Mouse (Mus musculus) R1 (cell line): ENCODE results near the gene Slc13a3.

Experiments used
- DNase-seq: peaks from one replicate; pipeline ENCODE4 v3.0.0-alpha.2; 2018; ENCODE audit warnings: low read depth, low spot score

Slc13a3 gene

DNA sequence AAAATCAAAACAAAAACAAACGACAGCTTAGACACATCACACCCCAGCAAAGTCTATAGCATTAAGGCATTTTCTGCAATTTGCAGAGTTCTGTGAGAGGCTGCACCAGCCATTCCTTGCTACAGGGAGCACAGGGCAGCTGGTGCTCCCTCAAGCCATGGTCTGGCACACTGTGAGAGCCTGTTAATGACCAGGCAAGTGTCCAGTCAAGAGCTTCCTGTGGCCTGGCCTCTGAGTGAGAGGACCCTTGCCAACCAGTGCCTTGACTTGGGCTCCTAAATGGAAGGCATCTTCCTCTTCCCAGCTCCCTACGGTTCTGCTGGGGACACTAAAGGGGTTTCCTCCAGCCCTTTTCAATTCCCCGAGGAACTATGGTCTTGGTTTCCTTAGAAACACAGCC, 59.1 kb downstream of the Slc13a3 start:
- DNase-seq: no peak

DNA sequence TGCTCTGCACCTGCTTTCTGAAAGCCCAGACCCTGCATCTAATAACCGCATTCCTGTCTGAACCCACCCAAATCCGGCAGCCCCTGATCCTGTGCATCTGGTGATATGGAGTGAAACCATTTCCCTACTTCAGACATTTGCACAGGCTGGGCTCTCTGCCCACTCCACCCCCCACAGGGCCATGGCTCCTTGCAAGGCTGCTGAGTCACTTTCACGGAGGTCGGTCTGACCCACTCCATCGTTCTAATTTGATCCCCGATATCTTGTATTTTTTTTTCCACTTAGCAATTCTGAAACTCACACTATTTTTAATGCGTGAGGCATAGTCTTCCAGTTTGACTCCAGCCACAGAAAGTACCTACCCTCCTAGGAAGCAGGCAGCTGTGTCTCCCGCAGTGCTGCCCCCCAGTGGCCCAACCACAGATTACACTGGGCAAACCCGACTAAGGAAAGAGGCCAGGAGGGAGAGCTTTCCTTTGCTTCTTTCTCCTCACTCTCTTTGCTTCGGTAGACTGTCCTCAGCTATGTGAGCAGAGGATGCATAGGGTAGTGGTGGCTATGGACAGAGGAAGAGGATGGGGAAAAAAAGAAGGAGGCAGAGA, 65.2 kb downstream of the Slc13a3 start:
- peak; percentile 62 for DNase-seq

DNA sequence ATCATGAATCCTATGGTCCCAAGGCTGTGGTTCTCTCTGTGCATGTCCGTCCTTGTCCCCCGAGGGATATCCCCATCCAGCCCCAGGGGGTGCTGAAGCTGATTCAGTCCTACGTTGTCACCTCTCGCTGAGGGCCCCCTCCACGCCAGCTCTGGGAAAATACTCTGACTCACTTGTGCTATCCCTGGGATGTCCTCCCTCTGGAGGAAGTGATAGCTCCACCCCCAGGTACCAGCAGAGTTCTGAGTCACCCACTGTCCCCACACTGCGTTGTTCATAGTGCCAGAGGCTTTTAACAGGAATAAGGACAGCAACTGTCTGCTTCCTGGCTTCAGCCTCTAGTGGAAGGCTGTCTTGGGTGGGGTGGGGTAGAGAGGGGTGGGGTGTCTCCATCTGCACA, 67.7 kb downstream of the Slc13a3 start:
- no peak for DNase-seq

DNA sequence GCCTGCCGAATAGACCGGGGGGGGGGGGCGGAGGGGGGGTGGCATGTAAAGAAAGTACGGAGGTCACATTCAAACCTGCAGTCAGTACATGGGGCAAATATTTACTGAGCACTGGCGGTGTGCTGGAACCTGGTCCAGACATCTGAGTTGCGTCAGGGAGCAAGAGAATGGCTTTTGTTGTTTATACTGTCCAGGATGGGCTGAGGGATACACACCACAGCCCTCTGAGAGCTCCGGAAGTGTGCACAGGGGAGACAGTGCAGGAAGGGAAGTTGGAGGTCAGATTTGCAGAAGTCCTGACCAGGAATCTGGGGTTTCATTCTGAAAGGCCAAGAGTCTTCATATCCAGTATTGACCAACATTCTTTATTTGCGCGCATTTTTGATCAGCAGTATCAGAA, 68.1 kb downstream of the Slc13a3 start:
- no peak for DNase-seq

DNA sequence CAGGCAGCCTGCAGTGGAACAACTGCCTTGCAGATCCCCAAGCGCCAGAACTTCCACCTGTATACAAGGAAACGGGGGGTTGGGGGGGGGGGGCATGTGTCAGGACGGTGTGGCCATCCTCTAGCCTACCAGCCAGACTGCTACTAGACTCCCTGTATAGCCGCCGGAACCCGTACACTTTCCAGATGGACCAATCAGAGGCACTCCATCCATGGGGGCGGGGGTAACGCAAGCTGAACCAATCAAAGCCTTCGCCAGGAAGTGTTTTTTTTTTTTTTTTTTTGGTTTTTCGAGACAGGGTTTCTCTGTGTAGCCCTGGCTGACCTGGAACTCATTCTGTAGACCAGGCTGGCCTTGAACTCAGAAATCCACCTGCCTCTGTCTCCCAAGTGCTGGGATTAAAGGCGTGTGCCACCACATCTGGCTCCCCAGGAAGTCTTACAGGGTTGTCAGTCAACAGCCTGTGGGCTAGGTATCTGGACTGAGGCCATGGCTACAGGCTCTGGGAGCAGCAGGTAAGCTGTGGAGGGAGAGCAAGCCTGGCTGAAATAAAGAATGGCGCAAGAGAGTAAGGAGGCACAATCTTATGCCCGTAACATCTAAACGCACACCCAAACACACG, 74.8 kb downstream of the Slc13a3 start:
- peak; percentile 89 for DNase-seq

DNA sequence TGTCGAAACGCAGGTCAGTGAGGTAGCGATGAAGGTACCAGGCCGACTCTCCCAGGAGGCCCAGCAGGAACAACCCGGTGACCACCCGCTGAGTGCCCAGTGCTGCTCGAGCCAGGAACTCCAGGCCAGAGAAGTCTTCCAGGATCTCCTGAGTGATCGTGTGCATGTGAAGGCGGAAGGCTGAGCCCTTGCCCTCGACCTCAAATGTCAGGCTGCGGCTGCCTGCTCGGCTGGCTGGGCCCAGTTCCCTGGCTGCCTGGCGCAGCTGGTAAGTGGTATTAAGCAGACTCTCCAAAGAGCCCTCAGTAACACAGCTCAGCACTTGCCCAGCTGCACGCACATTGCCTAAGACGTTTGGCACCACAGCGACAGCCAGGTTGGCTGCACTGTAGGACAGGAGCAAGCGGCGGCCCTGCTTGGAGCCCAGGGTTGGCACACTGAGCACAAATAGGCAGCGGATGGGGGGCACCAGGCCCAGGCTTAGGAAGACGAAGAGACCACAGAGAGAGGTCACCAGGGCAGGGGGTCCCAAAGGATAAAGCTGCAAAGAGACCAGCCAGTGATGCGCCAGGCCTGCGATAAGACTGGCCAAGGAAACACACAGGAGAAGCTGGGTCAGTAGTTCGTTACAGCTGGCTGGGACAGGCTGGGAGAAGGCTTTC, 75.4 kb downstream of the Slc13a3 start:
- DNase-seq: peak; percentile 39

DNA sequence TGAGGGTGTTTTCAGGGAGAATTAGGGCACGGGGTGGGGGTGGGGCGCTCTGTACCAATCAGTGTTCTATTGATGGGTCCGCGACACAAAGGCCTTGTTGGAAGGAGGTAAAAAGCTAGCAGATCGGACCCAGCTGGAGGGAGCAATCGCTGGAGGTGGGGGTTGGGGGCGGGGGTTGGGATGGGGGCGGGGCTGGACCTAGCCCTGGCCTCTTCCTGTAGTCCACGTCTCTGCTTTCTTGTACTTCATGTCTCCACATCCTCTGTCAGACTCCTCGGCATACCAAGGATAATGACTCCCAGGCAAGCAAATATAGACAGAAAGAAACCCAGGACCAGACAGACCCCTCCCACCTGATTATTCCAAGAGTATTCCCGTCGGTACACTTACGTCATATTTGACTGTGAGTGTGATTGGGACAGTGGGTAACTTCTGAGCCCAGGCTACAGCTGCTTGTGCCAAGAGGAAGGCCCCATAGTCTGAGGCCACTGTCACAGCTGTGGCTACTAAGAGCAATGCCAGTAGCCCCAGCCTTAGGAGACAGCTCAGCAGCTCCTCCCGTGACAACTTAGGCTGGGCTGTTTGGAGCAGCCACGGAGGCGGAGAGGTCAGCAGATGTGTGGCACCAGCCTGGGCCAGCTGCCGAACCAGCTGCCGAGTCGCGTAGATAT, 76.1 kb downstream of the Slc13a3 start:
- DNase-seq: no peak

DNA sequence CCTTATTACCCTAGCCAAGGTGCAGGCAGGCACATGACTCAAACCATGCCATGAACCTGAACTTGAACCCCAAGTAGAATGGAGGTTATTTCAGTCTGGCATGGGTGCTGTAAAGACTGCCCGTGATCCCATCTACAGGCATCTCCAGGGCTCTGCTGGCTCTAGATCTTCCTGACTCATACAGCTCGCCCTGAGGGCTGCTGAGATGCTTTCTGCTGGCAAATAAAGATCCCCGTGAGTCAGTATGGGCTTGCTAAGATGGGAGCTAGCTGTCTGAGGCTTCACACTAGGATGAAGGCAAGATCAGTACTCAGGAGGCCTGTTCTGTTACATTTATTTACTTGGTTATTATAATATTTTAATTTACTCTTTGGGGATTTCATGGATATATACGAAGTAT, 80.9 kb downstream of the Slc13a3 start:
- no peak for DNase-seq

DNA sequence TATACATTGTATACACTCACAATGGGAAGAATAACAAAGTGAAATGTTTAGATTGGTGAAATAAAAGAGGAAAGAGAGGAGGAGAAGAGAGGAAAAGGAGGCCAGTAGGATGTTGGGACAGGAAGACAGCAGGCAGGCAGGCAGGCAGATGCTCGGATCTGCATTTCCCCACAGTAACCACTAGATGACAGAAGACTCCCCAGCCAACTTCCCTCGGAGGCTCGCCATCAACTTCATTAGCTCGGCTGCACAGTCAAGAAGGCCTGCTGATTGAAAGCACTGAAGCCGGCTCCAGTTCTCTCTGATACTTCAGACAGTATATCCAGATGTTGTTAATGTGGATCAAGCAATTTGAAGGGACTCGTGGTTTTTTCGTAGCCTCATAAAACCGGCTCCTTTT, 81.5 kb downstream of the Slc13a3 start:
- DNase-seq: peak; percentile 68

DNA sequence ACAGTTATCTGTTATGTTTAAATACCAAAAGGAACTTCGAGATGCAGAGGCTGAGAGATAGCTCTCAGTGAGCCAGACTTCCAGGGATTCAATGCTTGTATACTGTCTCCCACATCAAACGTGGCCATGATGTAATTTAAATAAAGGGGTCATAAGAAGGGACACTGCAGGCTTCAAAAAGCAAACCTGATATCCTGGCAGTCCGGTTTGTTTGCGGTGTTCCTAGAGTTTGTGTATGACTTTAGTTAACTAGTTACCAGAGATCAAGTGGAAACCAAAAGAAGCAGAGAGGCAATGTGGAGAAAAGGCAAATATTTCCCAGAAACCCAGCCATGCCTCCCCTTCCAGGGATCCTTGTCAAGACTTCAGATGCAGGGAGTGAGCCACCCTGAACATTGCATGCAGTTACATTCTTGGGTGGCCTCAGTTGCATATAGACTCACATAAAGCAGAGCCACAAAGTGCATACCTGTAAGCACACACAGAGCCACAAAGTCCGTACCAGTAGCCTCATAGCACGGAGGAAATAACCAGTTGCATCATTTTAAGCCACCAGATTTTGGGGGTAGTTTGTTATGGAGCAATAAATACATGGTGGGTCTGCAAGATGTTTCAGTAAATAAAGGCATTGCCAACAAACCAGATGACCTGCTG, 83.6 kb downstream of the Slc13a3 start:
- no peak for DNase-seq

DNA sequence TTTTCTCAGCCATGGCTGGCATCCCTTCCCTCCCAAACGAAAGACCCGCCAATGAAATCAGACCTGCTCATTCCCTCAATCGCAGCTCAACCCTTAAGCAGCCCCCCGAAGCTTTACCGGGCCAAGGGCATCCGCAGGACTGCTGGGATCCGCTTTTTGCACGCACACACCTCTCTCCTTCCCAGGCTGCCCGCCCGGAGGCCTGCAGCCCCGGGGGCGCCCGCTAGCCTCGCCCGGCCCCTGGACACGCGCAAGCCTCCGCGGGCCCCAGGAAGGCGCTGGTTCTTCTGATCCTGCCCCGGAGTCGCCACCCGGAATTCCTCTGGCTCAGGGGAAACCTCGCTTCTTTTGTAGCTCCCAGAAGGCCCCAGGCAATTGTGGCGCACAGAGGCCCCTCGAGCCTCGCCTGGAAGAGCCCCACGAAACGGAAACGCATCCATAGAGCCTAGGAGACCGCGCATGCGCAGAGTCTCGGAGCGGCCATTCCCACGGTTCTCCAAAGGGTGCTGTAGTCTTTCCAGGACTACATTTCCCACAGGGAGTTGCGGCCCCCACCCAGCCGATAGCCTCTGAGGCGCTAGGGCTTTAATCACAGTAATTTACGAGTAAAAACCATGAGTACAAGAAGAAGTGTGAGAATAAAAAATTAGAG, 85.1 kb downstream of the Slc13a3 start, which contains the start of gene Zfp334:
Zfp334 (minus strand) TSS at position 416 of the 652 bp plus-strand sequence.
- DNase-seq: peak; percentile 93

DNA sequence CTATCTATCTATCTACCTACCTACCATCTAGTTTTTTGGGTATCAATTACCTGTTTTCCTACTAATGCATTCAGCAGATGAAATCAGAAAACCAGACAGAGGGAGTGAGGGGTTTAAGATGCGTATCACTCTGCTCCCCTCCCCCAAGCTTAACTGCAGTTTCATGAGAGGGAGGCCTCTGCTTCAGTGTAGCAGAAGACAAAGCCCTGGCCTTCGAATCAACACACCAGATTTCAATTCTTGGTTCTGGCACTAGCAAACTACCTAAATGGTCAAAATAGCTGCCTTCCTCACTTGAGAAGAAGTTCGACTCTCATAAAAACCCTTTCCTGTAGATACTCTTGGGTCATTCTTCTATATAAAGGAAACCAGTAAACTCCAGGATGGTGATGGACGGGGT, 85.7 kb downstream of the Slc13a3 start:
- DNase-seq: no peak

DNA sequence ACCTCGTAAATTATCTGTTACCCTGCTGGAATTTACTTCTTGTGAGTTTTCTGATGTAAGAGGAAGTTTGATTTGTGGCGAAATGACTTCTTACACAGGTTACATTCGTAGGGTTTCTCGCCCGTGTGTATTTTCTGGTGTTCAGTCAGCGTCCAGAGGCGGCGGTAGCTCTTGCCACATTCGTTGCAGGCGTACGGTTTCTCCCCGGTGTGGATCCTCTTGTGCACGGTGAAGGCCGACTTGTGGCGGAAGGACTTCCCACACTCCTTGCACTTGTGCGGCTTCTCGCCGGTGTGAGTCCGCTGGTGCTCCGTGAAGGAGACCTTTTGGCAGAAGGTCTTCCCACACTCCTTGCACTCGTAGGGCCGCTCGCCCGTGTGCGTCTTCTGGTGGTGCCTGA, 93.0 kb downstream of the Slc13a3 start:
- peak; percentile 54 for DNase-seq

DNA sequence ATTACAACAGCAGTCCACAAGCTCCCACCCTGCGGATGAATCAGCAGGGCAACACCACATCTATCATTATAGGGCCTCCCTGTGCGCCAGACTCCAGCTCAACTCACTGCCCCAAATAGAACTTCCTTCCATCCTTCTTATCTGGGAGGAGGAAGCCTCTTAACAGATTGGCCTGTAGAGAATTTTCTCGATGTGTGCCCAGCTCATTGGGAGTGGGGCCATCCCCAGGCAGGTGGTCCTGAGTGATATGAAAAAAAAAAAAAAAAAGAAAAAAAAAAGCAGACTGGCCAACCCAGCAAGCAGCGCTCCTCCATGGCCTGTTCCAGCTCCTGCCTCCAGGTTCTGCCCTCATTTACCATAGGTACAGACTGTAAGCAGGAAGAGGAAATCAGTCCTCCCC, 97.0 kb downstream of the Slc13a3 start:
- no peak for DNase-seq

DNA sequence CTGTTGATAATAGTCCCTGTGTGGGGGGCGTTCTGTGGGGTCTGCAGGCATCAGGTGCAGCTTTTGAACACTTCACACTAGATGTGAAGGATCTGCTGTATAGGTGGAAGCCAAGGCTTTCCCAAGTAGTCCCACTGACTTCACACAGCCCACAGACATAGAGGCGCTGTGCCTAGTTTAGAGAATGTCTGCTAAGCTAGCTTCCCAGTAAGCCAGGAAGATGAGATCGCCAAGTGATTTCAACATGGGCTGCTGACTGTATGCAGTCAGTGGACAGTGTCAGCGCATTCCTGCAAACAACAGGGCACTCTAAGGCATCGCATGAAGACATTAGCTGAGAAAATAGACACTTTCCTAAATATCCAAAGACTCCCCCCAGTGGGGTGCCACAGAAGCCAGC, 97.6 kb downstream of the Slc13a3 start:
- no peak for DNase-seq

DNA sequence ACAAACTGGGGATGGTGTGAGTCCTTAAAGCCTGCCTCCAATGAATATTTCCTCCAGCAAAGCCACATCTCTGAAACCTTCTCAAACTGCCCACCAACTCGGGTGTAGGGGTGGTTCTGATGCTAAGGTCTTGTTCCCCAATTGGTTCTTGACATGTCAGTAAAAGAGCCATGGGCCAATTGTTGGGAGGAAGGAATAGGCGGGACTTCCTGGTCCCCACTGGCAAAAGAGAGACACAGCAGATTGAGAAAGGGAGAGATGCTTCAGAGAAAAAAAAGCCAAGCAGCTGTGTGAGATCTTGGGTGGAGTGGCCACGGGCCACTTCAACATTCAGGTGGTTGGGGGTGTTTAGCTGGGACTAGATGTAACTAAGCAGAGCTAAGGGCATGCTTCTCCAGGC, 102.0 kb downstream of the Slc13a3 start:
- peak; percentile 87 for DNase-seq

DNA sequence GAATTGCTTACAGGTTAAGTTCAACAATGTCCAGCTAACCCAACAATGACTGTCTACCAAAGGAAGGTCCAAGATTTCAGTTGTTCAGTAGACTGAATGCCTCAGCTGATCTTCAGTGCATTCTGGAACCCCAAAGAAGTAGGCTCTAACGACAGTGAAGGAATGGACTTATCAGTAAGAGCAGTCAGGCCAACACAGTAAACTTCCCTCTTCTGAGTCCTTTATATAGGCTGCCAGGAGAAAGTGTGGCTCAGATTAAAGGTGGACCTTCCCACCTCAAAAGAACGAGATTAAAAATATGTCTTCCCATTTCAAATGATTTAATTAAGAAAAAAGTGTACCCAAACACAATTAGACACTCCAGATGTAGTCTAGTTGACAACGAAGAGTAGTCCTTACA, 102.7 kb downstream of the Slc13a3 start:
- DNase-seq: no peak

DNA sequence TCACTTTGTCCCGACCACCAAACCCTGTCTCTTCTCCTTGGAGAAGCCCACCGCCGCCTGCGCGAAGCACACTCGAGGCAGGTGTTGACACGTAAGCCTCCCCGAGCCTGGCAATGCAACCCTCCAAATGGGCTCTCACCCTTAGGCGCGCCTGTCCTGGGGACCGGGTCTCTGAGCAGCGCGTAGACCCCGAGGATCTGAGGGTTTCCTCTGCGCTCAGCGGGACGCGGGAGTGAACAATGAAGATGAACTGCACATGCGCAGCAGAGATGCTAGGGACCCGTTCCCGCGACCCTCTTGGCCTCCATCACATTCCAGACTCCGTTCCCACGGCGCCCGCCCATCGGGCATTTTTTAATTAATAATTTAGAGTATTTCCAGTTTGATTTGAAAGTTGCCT, 104.5 kb downstream of the Slc13a3 start, which contains the start of gene Zfp663:
Zfp663 (minus strand) TSS at position 234 of the 400 bp plus-strand sequence.
- DNase-seq: peak; percentile 38

DNA sequence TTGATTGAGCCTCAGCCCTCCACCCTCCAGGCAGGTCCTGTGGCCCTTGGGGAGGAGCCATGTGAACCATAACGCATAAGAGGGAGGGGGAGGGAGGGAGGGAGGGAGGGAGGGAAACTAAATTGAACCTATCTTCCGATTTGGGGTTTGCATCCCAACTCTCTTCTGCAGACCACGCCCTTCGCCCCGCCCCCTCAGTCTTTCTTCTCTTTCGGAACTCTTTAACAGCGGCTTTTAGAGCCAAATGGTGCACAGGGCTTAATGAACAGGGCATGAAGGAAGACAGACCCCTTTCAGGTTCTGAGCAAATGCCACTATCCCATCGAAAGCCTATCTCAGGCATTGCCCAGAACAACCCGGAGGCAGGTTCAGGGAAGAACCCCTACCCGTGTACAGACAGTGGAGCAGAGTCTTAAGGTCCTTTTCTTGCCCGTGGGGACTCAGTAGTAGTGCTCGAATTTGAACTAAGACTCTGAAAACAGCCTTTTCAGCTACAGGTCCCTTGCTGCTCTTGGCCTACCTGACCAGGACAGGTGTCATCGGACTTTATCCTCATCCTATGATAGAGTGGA, 105.1 kb downstream of the Slc13a3 start:
- peak; percentile 80 for DNase-seq

DNA sequence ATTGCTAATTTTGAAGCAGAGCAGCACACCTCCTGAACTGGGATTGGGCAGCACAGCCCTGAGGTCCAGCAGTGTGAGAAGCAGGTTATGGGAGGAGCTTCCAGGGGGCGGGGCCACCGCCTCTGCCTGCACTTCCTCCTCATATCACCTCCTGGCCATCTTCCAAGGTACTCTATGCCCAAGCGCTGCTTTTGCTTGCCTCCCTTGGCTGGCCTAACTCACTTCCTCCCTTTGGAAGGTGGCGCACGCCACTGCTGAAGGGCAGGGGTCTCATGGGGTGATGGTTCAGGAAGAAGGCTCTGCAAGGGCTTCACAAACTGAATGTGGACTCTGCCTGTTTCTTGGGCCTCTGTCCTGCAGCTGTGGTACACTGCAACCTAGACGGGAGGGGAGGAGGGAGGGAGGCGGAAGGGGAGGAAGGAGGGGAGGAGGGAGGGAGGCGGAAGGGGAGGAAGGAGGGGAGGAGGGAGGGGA, 105.9 kb downstream of the Slc13a3 start:
- DNase-seq: peak; percentile 40
